Mouse (Mus musculus): Measurements from ENCODE around the gene Otub1. TPM values are rescaled to one million over a fixed set of nuclear protein-coding genes. Genes with fewer than 3 reads are reported as not detected.
A peak's percentile ranks its signal among the peaks of the same experiment; 100 is the strongest.

Otub1 gene
- polyA plus RNA-seq, 1 experiment from 2014 or later: 260 TPM

DNA sequence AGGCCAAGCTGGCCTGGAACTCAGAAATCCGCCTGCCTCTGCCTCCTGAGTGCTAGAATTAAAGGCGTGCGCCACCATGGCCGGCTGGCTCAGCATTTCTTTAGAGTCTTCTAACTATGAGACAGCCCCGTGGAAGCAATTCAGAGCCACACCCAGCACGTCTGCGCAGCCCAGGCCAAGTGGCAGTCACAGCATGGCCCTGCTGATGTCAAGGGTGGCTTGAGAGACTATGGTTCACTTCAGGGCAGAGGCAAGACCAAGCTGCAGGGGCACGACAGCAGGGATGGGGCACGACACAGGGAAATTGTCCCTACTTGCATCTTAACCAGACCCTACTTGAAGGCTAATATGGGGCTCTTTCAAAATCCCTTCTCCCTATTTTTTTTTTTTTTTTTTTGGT lies 29.3 kb upstream of the Otub1 start:
- no peak overlapping the region for H3K9ac ChIP-seq (ENCODE audit: low read length)

DNA sequence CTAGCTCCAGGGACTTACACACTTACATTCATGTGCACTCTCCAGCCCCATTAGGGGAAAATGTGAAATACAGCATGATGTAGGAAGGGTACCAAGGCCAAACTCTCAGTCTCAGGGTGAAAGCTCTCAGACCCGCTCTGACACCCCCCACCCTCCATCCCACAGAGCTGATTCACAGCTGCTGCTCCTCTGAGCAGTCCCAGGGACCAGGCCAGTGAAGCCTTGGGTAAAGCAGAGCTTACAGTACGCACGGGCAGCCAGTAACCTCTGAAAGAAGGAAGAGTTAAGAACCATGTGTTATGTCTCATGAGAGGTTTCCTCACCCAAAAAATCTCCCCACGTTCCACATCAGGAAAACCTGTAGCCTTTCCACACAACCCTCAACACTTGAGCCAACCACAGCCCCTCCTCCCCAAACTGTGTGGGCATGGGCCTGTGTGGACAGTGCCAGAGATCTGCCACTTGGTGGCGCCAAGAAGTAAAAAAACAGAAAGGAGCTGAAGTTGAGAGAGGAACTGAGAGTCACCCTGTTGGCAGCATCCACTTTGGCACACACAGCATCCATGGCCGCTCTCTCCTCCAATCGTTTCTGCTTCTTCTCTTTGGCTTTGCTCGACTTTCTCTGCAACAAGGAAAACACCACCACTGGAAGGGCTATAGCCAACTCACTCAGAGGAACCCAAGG lies 28.6 kb upstream of the Otub1 start:
- Histone ChIP-seq H3K4me3 (ENCODE audit: low read depth, low read length) (no peak overlapping the region), H3K9me3 (ENCODE audit: control insufficient read depth, low read length) (no peaks in the 10 kb centered on the region), H3K4me1 (ENCODE audit: control insufficient read depth, insufficient read depth, low read length) (peaks cover 3% of the 10 kb centered on the region; the same call in 1 of the 2 replicates), H3K4me2 (ENCODE audit: low read depth, severe bottlenecking) (no peak overlapping the region), H3K36me3 (ENCODE audit: control insufficient read depth, insufficient read depth, low read length) (peaks cover 11% of the 10 kb centered on the region), H3K27ac (replicated peaks; ENCODE audit: low read depth, low read length) (no peak overlapping the region), H3K27me3 (ENCODE audit: control insufficient read depth, insufficient read depth, low read length) (no peaks in the 10 kb centered on the region), H3K9ac (ENCODE audit: low read length) (no peak overlapping the region)
- DNase-seq (ENCODE audit: low spot score) (peak; percentile 77), ATAC-seq (ENCODE audit: insufficient number of reproducible peaks, low FRiP score, low TSS enrichment, low read depth) (0 out of 2 replicates have a peak, but pooled peaks have one; percentile 14)
- 62% methylated on average over 8 of the region's 8 CpGs for WGBS

More for the DNA sequence above, 29.3 kb upstream of the Otub1 start:
- Histone ChIP-seq H3K9me3 (ENCODE audit: control insufficient read depth, low read length) (no peaks in the 10 kb centered on the region), H3K4me1 (ENCODE audit: control insufficient read depth, insufficient read depth, low read length) (peaks cover 7% of the 10 kb centered on the region; the same call in 1 of the 2 replicates), H3K4me2 (ENCODE audit: low read depth, severe bottlenecking) (no peak overlapping the region), H3K36me3 (ENCODE audit: control insufficient read depth, insufficient read depth, low read length) (peaks cover 4% of the 10 kb centered on the region), H3K27me3 (ENCODE audit: control insufficient read depth, insufficient read depth, low read length) (no peaks in the 10 kb centered on the region), H3K4me3 (ENCODE audit: low read depth, low read length) (no peak overlapping the region), H3K27ac (replicated peaks; ENCODE audit: low read depth, low read length) (no peak overlapping the region)
- ATAC-seq (ENCODE audit: insufficient number of reproducible peaks, low FRiP score, low TSS enrichment, low read depth) (no peak), DNase-seq (ENCODE audit: low spot score) (no peak)
- 92% methylated on average over 9 of the region's 9 CpGs for WGBS

DNA sequence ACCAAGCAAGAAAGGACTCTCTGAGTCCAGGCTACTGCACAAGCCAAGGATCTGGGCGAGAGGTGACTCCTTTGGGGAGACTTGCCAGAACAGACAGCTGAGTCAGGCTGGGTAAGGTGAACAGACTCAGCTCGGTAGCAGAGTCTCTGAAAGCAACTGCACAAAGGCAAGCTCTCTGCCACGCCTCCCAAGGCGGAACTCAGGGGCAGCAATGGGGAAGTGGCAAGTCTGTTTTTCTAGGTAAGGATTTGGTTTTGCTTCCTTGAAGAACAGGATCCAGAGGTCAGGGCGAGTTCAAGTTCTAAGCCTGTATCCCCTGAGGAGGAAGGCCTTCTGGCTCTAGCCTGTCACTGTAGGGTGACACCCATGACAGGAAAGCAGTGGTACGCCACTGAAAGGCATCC lies 20.4 kb upstream of the Otub1 start:
- Histone ChIP-seq H3K36me3 (ENCODE audit: control insufficient read depth, insufficient read depth, low read length) (peaks cover 33% of the 10 kb centered on the region), H3K9me3 (ENCODE audit: control insufficient read depth, low read length) (no peaks in the 10 kb centered on the region), H3K27me3 (ENCODE audit: control insufficient read depth, insufficient read depth, low read length) (no peaks in the 10 kb centered on the region), H3K4me1 (ENCODE audit: control insufficient read depth, insufficient read depth, low read length) (no peaks in the 10 kb centered on the region), H3K9ac (ENCODE audit: low read length) (no peak overlapping the region), H3K4me3 (ENCODE audit: low read depth, low read length) (no peak overlapping the region), H3K4me2 (ENCODE audit: low read depth, severe bottlenecking) (no peak overlapping the region), H3K27ac (replicated peaks; ENCODE audit: low read depth, low read length) (no peak overlapping the region)
- no peak for DNase-seq (ENCODE audit: low spot score)
- whole genome bisulfite sequencing: 89% methylated on average over 6 of the region's 6 CpGs
- no peak for ATAC-seq (ENCODE audit: insufficient number of reproducible peaks, low FRiP score, low TSS enrichment, low read depth)

DNA sequence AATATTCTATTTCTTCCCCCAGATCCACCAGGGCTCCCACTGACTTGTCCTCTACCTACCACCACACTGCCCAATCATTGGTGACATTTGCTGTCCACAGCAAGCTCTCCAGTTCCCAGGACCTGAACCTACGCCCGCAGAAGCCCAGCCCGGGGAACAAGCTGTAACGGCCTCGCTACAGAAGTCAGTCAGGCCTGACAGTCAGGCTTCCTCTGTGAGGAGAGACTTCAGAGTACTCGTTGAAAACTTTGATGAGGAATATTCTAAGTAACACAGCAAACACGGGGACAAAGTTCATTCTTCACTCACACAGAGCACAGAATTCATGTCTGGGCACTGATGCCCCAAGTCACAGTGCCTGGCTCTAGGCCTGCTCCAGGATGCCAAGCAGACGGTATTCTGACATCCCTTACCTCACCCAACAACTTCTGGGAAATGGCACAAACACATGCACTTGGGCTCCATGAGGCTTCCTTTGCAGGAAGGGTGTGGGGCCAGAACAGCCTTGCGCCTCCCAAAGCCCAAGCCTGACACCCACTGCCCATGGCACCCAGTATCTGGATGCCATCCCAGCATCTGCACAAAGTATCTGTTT lies 19.1 kb upstream of the Otub1 start:
- no peaks in the 10 kb centered on the region for H3K4me1 ChIP-seq (ENCODE audit: control insufficient read depth, insufficient read depth, low read length)
- H3K4me2 ChIP-seq (ENCODE audit: low read depth, severe bottlenecking): no peak overlapping the region
- H3K9ac ChIP-seq (ENCODE audit: low read length): no peak overlapping the region
- no peak overlapping the region for H3K4me3 ChIP-seq (ENCODE audit: low read depth, low read length)
- ATAC-seq (ENCODE audit: insufficient number of reproducible peaks, low FRiP score, low TSS enrichment, low read depth) (no peak), DNase-seq (ENCODE audit: low spot score) (no peak)
- 86% methylated on average over 9 of the region's 9 CpGs for WGBS
- peaks cover 31% of the 10 kb centered on the region for H3K36me3 ChIP-seq (ENCODE audit: control insufficient read depth, insufficient read depth, low read length)
- H3K27ac ChIP-seq (replicated peaks; ENCODE audit: low read depth, low read length): no peak overlapping the region
- no peaks in the 10 kb centered on the region for H3K27me3 ChIP-seq (ENCODE audit: control insufficient read depth, insufficient read depth, low read length)
- H3K9me3 ChIP-seq (ENCODE audit: control insufficient read depth, low read length): no peaks in the 10 kb centered on the region

DNA sequence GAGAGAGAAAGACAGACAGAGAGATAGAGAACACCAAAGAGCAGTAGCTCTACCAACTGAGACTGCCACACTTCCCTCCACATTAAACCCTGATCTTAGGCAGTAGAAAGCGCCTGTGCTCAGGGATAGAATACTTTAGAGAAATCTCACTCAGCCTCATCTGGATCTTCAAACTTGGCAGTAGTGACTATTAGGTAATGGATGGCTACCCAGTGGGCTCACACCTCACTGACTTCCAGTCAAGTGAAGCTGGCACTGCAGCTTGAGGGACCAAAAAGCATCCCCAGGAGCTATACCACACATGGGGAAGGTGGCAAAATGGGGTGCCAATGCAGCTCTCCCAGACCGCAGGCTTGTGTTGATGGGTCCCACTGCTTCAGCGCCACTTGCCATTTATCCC lies 18.1 kb upstream of the Otub1 start:
- Histone ChIP-seq H3K9me3 (ENCODE audit: control insufficient read depth, low read length) (no peaks in the 10 kb centered on the region), H3K27me3 (ENCODE audit: control insufficient read depth, insufficient read depth, low read length) (no peaks in the 10 kb centered on the region), H3K4me1 (ENCODE audit: control insufficient read depth, insufficient read depth, low read length) (no peaks in the 10 kb centered on the region), H3K36me3 (ENCODE audit: control insufficient read depth, insufficient read depth, low read length) (peaks cover 22% of the 10 kb centered on the region), H3K4me2 (ENCODE audit: low read depth, severe bottlenecking) (no peak overlapping the region), H3K27ac (replicated peaks; ENCODE audit: low read depth, low read length) (no peak overlapping the region), H3K9ac (ENCODE audit: low read length) (no peak overlapping the region), H3K4me3 (ENCODE audit: low read depth, low read length) (no peak overlapping the region)
- no peak for DNase-seq (ENCODE audit: low spot score)
- no peak for ATAC-seq (ENCODE audit: insufficient number of reproducible peaks, low FRiP score, low TSS enrichment, low read depth)
- WGBS: 81% methylated on average over 3 of the region's 3 CpGs

DNA sequence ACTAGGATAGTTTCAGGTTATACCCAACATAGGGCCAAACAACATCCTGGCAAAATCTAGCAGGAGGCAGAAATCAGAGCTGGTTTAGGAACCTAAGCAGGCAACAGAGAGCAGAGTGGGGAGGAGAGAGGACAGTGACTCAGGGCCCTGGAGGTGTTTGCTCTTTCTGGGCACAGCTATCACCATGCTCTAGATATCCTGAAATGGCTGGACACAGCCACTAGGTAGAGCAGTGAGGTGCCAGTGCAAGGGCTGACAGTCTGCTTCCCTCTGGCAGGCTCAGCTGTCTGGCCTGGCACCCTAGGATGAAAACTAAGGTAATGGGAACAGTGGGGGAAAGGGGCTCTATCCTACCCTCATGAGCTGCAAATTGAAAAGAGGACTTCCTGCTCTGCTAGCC lies 17.4 kb upstream of the Otub1 start:
- no peak for ATAC-seq (ENCODE audit: insufficient number of reproducible peaks, low FRiP score, low TSS enrichment, low read depth)
- Histone ChIP-seq H3K27me3 (ENCODE audit: control insufficient read depth, insufficient read depth, low read length) (no peaks in the 10 kb centered on the region), H3K4me1 (ENCODE audit: control insufficient read depth, insufficient read depth, low read length) (no peaks in the 10 kb centered on the region), H3K4me2 (ENCODE audit: low read depth, severe bottlenecking) (no peak overlapping the region), H3K9ac (ENCODE audit: low read length) (no peak overlapping the region), H3K36me3 (ENCODE audit: control insufficient read depth, insufficient read depth, low read length) (peaks cover 19% of the 10 kb centered on the region), H3K4me3 (ENCODE audit: low read depth, low read length) (no peak overlapping the region), H3K27ac (replicated peaks; ENCODE audit: low read depth, low read length) (no peak overlapping the region), H3K9me3 (ENCODE audit: control insufficient read depth, low read length) (no peaks in the 10 kb centered on the region)
- DNase-seq (ENCODE audit: low spot score): no peak

DNA sequence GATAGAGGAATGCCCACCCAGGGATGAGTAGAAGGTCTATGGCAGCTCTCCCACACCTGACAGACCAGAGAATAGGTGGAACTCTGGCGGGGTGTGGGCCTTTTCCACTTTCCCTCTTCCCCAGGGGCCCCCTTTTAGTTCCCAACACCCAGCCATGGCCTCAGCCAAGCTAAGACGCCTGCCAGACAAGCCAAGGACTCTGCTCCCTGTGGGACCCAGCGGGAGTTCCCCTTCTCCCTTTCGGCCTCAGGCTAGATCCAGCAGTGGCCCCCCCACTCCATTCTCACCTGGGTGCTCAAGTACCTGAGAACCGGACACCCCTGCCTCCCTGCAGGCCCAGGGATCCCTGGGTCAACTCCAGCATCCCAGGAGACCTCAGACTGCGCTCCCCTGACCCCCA lies 16.1 kb upstream of the Otub1 start:
- WGBS: 81% methylated on average over 6 of the region's 6 CpGs
- no peaks in the 10 kb centered on the region for H3K27me3 ChIP-seq (ENCODE audit: control insufficient read depth, insufficient read depth, low read length)

DNA sequence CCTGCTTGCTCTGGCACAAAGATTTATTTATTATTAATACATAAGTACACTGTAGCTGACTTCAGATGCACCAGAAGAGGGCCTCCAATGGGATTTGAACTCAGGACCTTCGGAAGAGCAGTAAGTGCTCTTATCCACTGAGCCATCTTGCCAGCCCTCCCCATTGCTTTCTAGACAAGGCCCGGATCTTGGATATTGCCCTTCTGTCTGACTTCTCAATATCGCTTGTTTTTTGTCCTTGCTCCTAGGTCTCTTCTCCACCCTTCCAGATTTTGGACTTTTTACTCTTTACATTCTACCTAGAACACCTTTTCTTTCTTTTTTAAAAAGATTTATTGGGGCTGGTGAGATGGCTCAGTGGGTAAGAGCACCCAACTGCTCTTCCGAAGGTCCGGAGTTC lies 12.6 kb upstream of the Otub1 start:
- no peaks in the 10 kb centered on the region for H3K9me3 ChIP-seq (ENCODE audit: control insufficient read depth, low read length)
- WGBS: 96% methylated on average over 5 of the region's 5 CpGs
- peaks cover 9% of the 10 kb centered on the region for H3K36me3 ChIP-seq (ENCODE audit: control insufficient read depth, insufficient read depth, low read length)
- H3K27me3 ChIP-seq (ENCODE audit: control insufficient read depth, insufficient read depth, low read length): no peaks in the 10 kb centered on the region
- no peak overlapping the region for H3K4me2 ChIP-seq (ENCODE audit: low read depth, severe bottlenecking)
- no peak overlapping the region for H3K27ac ChIP-seq (replicated peaks; ENCODE audit: low read depth, low read length)
- H3K9ac ChIP-seq (ENCODE audit: low read length): no peak overlapping the region
- ATAC-seq (ENCODE audit: insufficient number of reproducible peaks, low FRiP score, low TSS enrichment, low read depth) (no peak), DNase-seq (ENCODE audit: low spot score) (no peak)
- peaks cover 11% of the 10 kb centered on the region for H3K4me1 ChIP-seq (ENCODE audit: control insufficient read depth, insufficient read depth, low read length)
- H3K4me3 ChIP-seq (ENCODE audit: low read depth, low read length): no peak overlapping the region

More for the DNA sequence above, 16.1 kb upstream of the Otub1 start:
- Histone ChIP-seq H3K4me2 (ENCODE audit: low read depth, severe bottlenecking) (no peak overlapping the region), H3K4me1 (ENCODE audit: control insufficient read depth, insufficient read depth, low read length) (peaks cover 4% of the 10 kb centered on the region; the same call in 1 of the 2 replicates), H3K4me3 (ENCODE audit: low read depth, low read length) (no peak overlapping the region), H3K27ac (replicated peaks; ENCODE audit: low read depth, low read length) (no peak overlapping the region), H3K36me3 (ENCODE audit: control insufficient read depth, insufficient read depth, low read length) (peaks cover 9% of the 10 kb centered on the region), H3K9me3 (ENCODE audit: control insufficient read depth, low read length) (no peaks in the 10 kb centered on the region), H3K9ac (ENCODE audit: low read length) (no peak overlapping the region)
- ATAC-seq (ENCODE audit: insufficient number of reproducible peaks, low FRiP score, low TSS enrichment, low read depth) (no peak), DNase-seq (ENCODE audit: low spot score) (no peak)
